Mouse (Mus musculus): ENCODE data around the gene Olfr571.

Olfr571 gene

GRCm38 (mm10) chr7:102917032-102917875 lies at the start of gene Olfr571:
Gene Olfr571 (minus strand): TSS chr7:102917536.
- no peak for DNase-seq (ENCODE audit: low read depth, low spot score)

DNA sequence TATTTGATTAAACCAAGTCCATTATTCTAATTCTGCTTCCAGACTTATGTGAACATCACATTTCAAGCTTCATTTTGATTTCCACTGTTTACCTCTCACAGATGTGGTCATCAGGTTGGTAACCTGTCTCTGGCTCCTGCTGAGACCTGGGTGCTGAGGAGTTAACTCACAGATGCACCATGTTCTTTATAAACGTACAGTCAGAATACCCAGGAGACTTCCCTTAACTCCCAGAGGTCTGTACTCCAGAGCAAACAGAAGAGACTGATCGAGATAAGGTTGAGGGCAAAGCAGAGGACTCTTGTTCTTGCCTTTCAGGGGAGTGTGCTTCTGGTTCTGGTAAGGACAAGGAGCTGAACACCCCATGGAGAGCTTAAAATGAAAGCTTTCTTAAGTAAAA lies 45.0 kb upstream of the Olfr571 start, which contains the start of gene Olfr576:
Olfr576 (plus strand) TSS at position 301 of the 400 bp plus-strand sequence.
- no peak for DNase-seq (ENCODE audit: low read depth, low spot score)

GRCm38 (mm10) chr7:102958593-102958992 lies 41.3 kb upstream of the Olfr571 start, which contains the start of gene Olfr575:
Gene Olfr575 (minus strand): TSS chr7:102958775.
- DNase-seq (ENCODE audit: low read depth, low spot score), result no peak

- DNase-seq (ENCODE audit: low read depth, low spot score), result no peak
These were observed 40.8 kb upstream of the Olfr571 start for GRCm38 (mm10) chr7:102958137-102958536.

DNA sequence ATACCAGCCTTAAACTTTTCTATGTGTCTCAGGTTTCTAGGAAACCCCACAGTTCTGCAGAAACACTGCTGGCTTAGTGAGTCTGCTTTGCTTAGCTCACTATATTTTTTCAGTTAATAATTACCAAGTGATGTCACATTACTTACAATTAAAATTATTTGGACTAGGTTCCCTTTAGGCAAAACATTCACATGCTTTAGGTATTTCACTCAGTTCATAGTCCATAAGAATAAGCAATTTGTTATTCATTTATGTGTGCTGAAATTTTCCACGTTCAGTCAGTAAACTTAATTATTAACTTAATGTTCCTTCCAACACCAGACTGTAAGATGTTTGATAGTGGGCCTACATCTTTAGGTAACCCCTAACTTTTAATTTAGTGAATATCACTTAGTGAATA lies 33.4 kb upstream of the Olfr571 start:
- no peak for DNase-seq (ENCODE audit: low read depth, low spot score)

GRCm38 (mm10) chr7:102948167-102948566 lies 30.8 kb upstream of the Olfr571 start, which contains the start of gene Olfr574:
Gene Olfr574 (plus strand): TSS chr7:102948467.
- DNase-seq (ENCODE audit: low read depth, low spot score), result no peak

DNA sequence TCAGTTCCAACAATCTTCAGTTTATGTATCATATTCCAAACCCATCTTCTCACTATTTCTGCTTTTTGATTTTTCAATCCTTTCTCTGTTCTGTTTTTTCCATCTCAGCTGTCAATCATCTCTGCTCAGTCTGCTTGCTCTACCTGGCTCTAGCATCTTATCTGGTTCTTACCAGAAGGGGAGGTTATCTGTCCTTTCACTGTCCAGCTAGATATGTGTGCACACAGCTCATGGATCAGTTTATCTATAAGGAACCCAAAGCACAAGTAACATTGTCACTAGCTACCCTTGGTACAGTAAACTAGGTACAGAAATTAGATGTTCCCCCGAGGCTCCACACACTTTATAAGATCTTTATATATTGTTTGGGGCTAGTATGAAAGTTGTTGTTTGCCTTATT lies 26.1 kb upstream of the Olfr571 start:
- no peak for DNase-seq (ENCODE audit: low read depth, low spot score)

DNA sequence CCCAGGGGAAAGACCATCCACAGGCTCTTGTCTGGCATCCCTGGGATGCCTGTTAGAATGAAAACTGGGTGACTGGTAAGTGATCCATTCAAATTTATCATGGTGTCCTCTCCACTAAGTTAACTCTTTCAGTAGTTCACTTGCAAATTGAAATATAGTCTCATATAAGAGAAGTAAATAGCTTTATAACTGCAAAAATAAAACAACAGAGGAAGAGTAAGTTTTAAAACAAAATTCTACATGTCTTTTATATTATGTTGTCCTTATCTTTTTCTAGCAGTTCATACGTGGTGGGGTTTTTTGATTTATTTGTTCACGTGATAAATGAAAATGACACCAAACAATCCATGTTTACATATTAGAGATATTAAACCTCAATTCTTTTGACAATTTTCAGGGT lies 25.1 kb upstream of the Olfr571 start, which contains the start of gene Olfr573-ps1:
Olfr573-ps1 (minus strand) TSS at position 101 of the 400 bp plus-strand sequence.
- DNase-seq (ENCODE audit: low read depth, low spot score), result no peak

DNA sequence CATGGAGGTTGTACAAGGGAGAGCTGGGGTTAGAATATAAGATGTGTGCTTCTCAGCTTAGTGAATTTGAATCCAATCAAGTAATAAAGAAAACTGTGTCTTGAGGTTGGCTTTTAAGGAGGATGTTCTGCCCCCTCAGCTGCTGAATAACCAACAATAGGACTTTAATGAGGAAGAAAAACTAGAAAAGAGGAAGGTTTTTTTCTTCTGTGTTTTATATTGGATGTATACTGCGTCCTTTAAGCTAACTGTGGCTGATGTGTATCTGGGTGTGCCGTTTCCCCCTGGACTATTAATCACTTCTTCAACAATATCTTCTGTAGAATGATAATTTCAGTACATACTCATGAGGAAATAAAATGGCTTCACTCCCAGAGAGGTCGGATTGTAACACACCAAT lies 9.8 kb upstream of the Olfr571 start:
- DNase-seq (ENCODE audit: low read depth, low spot score), result no peak

DNA sequence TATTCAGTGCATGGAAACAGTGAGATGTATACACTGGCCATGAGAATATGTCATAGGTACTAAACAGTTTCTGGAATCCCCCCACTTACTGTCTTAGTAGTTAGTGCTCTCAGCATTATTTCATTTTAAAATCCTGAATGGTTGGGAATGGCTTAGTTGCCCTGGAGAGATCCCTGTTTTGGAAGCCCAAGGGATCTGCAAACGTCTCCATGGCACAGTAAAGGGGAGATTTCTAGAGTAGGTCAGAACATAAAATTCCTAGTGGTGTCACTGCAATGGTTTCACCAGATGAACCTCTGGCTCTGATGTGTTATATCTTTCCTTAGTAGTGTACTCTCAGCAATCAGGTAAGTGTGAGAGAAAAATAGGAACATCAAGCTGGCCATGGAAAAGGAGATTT lies 6.8 kb upstream of the Olfr571 start, which contains the start of gene Olfr572:
Olfr572 (plus strand) TSS at position 301 of the 400 bp plus-strand sequence.
- no peak for DNase-seq (ENCODE audit: low read depth, low spot score)

GRCm38 (mm10) chr7:102919632-102920031 lies 2.3 kb upstream of the Olfr571 start:
- peak; percentile 59 for DNase-seq (ENCODE audit: low read depth, low spot score)

DNA sequence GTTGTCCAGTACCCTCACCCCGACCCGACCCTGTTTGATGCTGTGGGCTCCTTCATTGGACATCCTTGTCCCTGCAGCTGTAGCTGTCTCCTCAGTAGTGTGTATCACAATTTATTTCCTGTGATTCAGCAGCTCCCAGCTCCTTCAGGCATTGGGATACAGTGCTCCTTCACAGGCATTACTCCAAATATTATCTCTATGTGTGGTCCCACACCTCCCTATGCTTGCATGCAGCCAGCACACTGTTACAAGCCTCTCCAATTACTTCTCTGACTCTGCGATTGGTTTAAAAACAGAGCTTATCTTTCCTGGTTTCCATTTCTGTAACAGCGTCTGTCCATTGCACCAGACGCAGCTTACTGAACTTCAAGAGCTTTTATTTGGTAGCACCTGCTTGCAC lies 931 bp downstream of the Olfr571 start:
- DNase-seq (ENCODE audit: low read depth, low spot score), result no peak

- no peak for DNase-seq (ENCODE audit: low read depth, low spot score)
These were observed 2.1 kb downstream of the Olfr571 start for GRCm38 (mm10) chr7:102915261-102915660.

GRCm38 (mm10) chr7:102890782-102891181 lies 26.6 kb downstream of the Olfr571 start, which contains the start of gene Olfr569:
Gene Olfr569 (minus strand): TSS chr7:102890882.
- DNase-seq (ENCODE audit: low read depth, low spot score), result no peak

GRCm38 (mm10) chr7:102876822-102877221 lies 40.5 kb downstream of the Olfr571 start, which contains the start of gene Olfr568:
Gene Olfr568 (plus strand): TSS chr7:102877122.
- DNase-seq (ENCODE audit: low read depth, low spot score), result no peak

GRCm38 (mm10) chr7:102858665-102859064 lies 58.7 kb downstream of the Olfr571 start, which contains the start of gene Olfr566:
Gene Olfr566 (minus strand): TSS chr7:102858765.
- DNase-seq (ENCODE audit: low read depth, low spot score), result no peak

DNA sequence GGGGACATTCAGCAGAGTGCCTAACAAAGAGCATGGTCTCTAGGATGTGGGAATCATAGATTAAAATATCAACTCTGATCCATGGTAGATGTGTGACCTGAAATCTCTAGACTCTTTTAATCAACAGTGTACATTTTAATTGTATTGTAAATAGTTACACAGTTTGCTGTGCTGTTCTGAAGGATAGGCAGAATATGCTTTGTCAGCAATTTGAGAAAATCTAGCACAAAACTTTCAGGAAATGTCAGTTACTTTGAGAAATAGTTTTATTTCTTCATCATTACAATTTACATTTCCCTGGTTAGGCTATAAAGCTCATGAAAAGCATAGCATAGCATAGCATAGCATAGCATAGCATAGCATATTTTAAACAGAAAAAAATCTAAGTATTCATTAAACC lies 61.5 kb downstream of the Olfr571 start:
- DNase-seq (ENCODE audit: low read depth, low spot score), result no peak

Data from forelimb bud, embryonic 11.5 days (tissue).